Mouse (Mus musculus): ENCODE measurements around the gene Stox1. TPM values are rescaled to one million over a fixed set of nuclear protein-coding genes. Genes with fewer than 3 reads are reported as not detected.

Gene Stox1
- 1.2 TPM for polyA plus RNA-seq (2014; fragmentation: Illumina TruSeq; extraction: RNeasy Lipid Tissue Mini Kit (QIAGEN cat#74804); ENCODE audit: low read depth, low replicate concordance)

DNA sequence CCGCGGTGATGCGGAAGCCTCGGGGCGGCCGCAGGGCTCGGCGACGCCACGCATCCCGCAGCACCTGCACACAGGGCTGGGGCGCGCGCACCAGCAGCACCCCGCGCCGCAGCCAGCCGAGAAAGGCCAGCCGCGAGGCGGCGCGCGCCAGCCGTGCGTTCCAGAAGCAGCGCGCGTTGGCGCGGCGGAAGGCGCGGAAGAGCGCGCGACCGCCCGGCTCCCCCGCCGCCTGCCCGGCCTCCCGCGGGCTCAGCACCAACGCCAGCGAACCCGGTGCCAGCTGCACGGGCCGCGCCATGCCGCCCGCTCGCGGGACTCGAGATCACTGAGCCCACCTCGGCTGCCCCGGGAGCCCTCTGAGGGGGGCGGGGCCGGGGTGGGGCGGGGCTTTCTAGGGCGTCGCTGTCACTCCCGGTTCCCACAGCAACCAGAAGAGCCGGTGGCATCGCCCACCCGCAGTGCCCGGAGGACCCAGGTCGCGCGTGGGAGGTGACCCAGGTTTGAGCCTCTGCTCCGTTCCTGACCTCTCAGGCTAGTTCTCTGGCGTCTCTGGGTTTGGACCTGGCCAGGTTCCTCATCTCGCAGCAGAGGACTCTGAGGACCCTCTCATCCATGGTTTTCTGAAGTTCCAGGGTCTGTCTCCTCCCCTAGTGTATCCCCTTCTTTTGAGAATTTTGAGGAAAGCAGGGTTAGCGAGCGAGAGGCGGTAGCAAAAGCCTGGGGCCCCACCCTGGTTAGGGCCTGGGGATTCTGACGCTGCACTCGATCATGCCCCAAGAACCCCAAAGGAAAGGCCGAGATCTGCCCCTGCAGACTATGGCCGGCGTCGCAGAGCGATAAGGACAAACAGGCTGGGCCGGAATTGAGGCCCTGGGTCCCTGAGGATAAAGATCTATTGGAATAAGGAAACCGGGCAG is at the start of gene Stox1:
Gene Stox1 (minus strand): TSS at position 358 of the 917 bp plus-strand sequence.

DNA sequence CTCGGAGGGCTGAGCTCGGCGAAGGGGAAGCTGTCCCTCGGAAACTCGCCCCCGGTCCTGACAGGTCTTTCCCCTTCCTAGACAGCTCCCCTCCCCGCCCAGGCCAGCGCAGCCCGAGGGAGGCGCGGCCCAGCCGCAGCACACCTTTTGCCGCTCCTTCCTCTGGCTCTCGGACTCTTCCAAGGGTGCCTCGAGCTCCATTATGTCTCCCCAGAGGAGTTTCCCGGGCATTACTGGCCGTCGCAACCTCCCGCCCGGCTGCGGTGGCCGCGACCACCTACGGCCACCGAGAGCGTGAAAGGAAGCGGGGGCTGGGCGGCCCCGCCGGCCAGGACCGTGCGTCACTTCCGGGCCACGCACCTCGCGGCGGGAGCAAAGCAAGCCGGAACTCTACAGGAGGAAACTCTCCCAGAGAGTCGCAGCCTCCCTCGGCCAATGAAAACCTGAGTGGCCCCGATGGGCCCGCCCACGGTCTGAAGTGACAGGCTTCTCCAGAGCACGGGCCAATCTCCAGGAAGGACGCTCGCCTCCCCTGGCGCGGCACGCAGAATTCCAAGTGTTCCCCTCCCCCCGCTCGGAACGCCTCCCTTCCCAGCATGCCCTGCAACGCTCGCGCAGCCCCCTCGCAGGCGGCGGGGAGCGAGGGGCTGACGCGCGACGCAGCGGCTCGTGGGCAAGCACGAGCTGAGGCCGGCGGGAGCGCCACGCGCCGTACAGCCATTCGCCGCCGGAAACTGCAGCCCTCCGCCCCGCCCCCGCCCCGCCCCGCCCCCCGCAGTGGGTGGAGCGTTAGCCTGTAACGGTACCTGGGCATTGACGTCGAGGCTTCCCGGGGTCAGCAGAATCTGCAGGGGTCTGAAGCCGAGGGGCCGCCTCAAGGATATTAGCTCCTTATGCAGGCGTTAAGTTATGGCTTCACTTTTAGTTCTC is 74.8 kb downstream of the Stox1 start, which contains the start of gene Ddx50:
Gene Ddx50 (minus strand): TSS at position 338 of the 930 bp plus-strand sequence.

Other genes with a start within 250 kb of the Stox1 start
- gene Vps26a, start 239.3 kb downstream of the Stox1 start, polyA plus RNA-seq (2014; fragmentation: Illumina TruSeq; extraction: RNeasy Lipid Tissue Mini Kit (QIAGEN cat#74804); ENCODE audit: low read depth, low replicate concordance), result 180 TPM
- gene Srgn, start 198.7 kb downstream of the Stox1 start, polyA plus RNA-seq (2014; fragmentation: Illumina TruSeq; extraction: RNeasy Lipid Tissue Mini Kit (QIAGEN cat#74804); ENCODE audit: low read depth, low replicate concordance), result 312 TPM
- gene Kif1bp, start 147.7 kb downstream of the Stox1 start, polyA plus RNA-seq (2014; fragmentation: Illumina TruSeq; extraction: RNeasy Lipid Tissue Mini Kit (QIAGEN cat#74804); ENCODE audit: low read depth, low replicate concordance), result 51.7 TPM
- 86.1 TPM for gene Ddx21, start 123.8 kb downstream of the Stox1 start, polyA plus RNA-seq (2014; fragmentation: Illumina TruSeq; extraction: RNeasy Lipid Tissue Mini Kit (QIAGEN cat#74804); ENCODE audit: low read depth, low replicate concordance)
- 259 TPM for gene Ddx50, start 74.9 kb downstream of the Stox1 start, polyA plus RNA-seq (2014; fragmentation: Illumina TruSeq; extraction: RNeasy Lipid Tissue Mini Kit (QIAGEN cat#74804); ENCODE audit: low read depth, low replicate concordance)
- gene Ccar1, start 66.2 kb upstream of the Stox1 start, polyA plus RNA-seq (2014; fragmentation: Illumina TruSeq; extraction: RNeasy Lipid Tissue Mini Kit (QIAGEN cat#74804); ENCODE audit: low read depth, low replicate concordance), result 171 TPM
- gene Tet1, start 182.9 kb upstream of the Stox1 start, polyA plus RNA-seq (2014; fragmentation: Illumina TruSeq; extraction: RNeasy Lipid Tissue Mini Kit (QIAGEN cat#74804); ENCODE audit: low read depth, low replicate concordance), result 2.5 TPM
- gene Slc25a16, start 194.5 kb upstream of the Stox1 start, polyA plus RNA-seq (2014; fragmentation: Illumina TruSeq; extraction: RNeasy Lipid Tissue Mini Kit (QIAGEN cat#74804); ENCODE audit: low read depth, low replicate concordance), result 93.8 TPM
- gene Dna2, start 220.9 kb upstream of the Stox1 start, polyA plus RNA-seq (2014; fragmentation: Illumina TruSeq; extraction: RNeasy Lipid Tissue Mini Kit (QIAGEN cat#74804); ENCODE audit: low read depth, low replicate concordance), result 1.9 TPM

Measured in adrenal gland, adult 10 weeks (tissue).